Mouse (Mus musculus) intestine, embryonic 16.5 days (tissue): ENCODE results near the gene Gm10251. TPM values are rescaled to one million over a fixed set of nuclear protein-coding genes. Genes with fewer than 3 reads are reported as not detected.
"Not testable (repeated sequence)": the region's sequence is repeated elsewhere in the genome, so short reads cannot be mapped to it uniquely, and the experiment has no call there.

Source experiments
- ATAC-seq: fragments of 200-750 bp; cut with Nextera tagmentation; 2 replicates; pipeline ENCODE4 v1.8.0; 2017; ENCODE audit warnings: moderate TSS enrichment, moderate library complexity
- H3K27ac ChIP-seq: fragments of 300-500 bp; sonication (generic); 2 replicates; pipeline ENCODE4 v1.5.1; 2014; ENCODE audit warnings: mild to moderate bottlenecking, low read length
- H3K27me3 ChIP-seq: fragments of 300-500 bp; sonication (generic); replicated peaks from 2 replicates; pipeline ENCODE4 v1.6.1; 2014; ENCODE audit warnings: low read length, control low read depth, mixed read lengths; ENCODE audit not compliant: control insufficient read depth, insufficient read depth
- H3K36me3 ChIP-seq: fragments of 300-500 bp; sonication (generic); 2 replicates; pipeline ENCODE4 v1.6.1; 2014; ENCODE audit warnings: low read length, control low read depth; ENCODE audit not compliant: control insufficient read depth, insufficient read depth
- H3K4me1 ChIP-seq: fragments of 300-500 bp; sonication (generic); 2 replicates; pipeline ENCODE4 v1.6.1; 2014; ENCODE audit warnings: low read length, control low read depth, mixed read lengths; ENCODE audit not compliant: control insufficient read depth, insufficient read depth
- H3K4me2 ChIP-seq: fragments of 300-500 bp; sonication (generic); 2 replicates; pipeline ENCODE4 v1.6.1; 2014; ENCODE audit warnings: low read depth, low read length, control low read depth
- H3K4me3 ChIP-seq: fragments of 300-500 bp; sonication (generic); 2 replicates; pipeline ENCODE4 v1.5.1; 2014; ENCODE audit warnings: mild to moderate bottlenecking, low read length
- H3K9ac ChIP-seq: fragments of 300-500 bp; sonication (generic); 2 replicates; pipeline ENCODE4 v1.6.1; 2014; ENCODE audit warnings: low read depth, low read length
- H3K9me3 ChIP-seq: fragments of 300-500 bp; sonication (generic); 2 replicates; pipeline ENCODE4 v1.6.1; 2016; ENCODE audit warnings: low read length, control low read depth; ENCODE audit not compliant: control insufficient read depth
- WGBS: fragments of 180-500 bp; shearing (Covaris S2); extraction: QIAGEN DNeasy Blood & Tissue Kit; methylation state at CpG from one replicate; pipeline ENCODE4 v1.1.7; 2014; 5-methylcytosine and 5-hydroxymethylcytosine counted together
- polyA plus RNA-seq: library from polyadenylated mRNA; unstranded; fragments of >200 nt; fragmentation: Nextera tagmentation; extraction: Ambion mirVana; gene quantifications from 2 replicates; pipeline ENCODE4 v1.2.1, GENCODE M21; 2015

Gm10251 gene
- polyA plus RNA-seq: not detected in 2 replicates

GRCm38 (mm10) chr14:6684070-6684469 is at the start of gene Gm10251:
Gm10251 (minus strand) TSS chr14:6684170.
- not testable (repeated sequence) for H3K9ac ChIP-seq, ATAC-seq, H3K27ac ChIP-seq, H3K36me3 ChIP-seq, H3K27me3 ChIP-seq, H3K9me3 ChIP-seq, H3K4me1 ChIP-seq, H3K4me3 ChIP-seq, H3K4me2 ChIP-seq
- WGBS: no CpG with 5 or more reads among the region's 1 CpGs

- not testable (repeated sequence) for H3K4me2 ChIP-seq, H3K36me3 ChIP-seq, H3K9me3 ChIP-seq, H3K4me1 ChIP-seq, H3K27me3 ChIP-seq, ATAC-seq, H3K4me3 ChIP-seq, H3K9ac ChIP-seq, H3K27ac ChIP-seq
- WGBS: no CpG with 5 or more reads among the region's 2 CpGs
Observed at GRCm38 (mm10) chr14:6720151-6720550, 36.2 kb upstream of the Gm10251 start, which contains the start of gene Gm8050. Gm8050 (minus strand) TSS chr14:6720251.

GRCm38 (mm10) chr14:6622318-6622717 is 61.7 kb downstream of the Gm10251 start, which contains the start of gene Gm3460:
Gm3460 (minus strand) TSS chr14:6622418.
- H3K27me3 ChIP-seq, H3K9me3 ChIP-seq, H3K4me2 ChIP-seq, ATAC-seq, H3K4me1 ChIP-seq, H3K9ac ChIP-seq, H3K36me3 ChIP-seq, H3K27ac ChIP-seq, H3K4me3 ChIP-seq: not testable (repeated sequence)
- 54% methylated on average over 1 of the region's 2 CpGs for WGBS

GRCm38 (mm10) chr14:6606436-6606835 is 77.5 kb downstream of the Gm10251 start:
- WGBS: no CpG with 5 or more reads among the region's 1 CpGs
- not testable (repeated sequence) for H3K4me3 ChIP-seq, ATAC-seq, H3K27ac ChIP-seq, H3K9ac ChIP-seq, H3K9me3 ChIP-seq, H3K27me3 ChIP-seq, H3K4me2 ChIP-seq, H3K36me3 ChIP-seq, H3K4me1 ChIP-seq

GRCm38 (mm10) chr14:6605004-6605403 is 79.0 kb downstream of the Gm10251 start:
- H3K27ac ChIP-seq, H3K36me3 ChIP-seq, ATAC-seq, H3K27me3 ChIP-seq, H3K9me3 ChIP-seq, H3K4me1 ChIP-seq: not testable (repeated sequence)
- Histone ChIP-seq H3K9ac (peak overlapping the region; percentile 54), H3K4me3 (peak overlapping the region; percentile 35), H3K4me2 (peak overlapping the region; percentile 57)
- 3% methylated on average over 13 of the region's 20 CpGs for WGBS

- 10% methylated on average over 18 of the region's 20 CpGs for WGBS
- Histone ChIP-seq H3K4me3 (peak overlapping the region; percentile 35), H3K9ac (peak overlapping the region; percentile 54; the same call in 1 of the 2 replicates), H3K4me2 (peak overlapping the region; percentile 57)
- not testable (repeated sequence) for H3K27ac ChIP-seq, H3K4me1 ChIP-seq, ATAC-seq, H3K9me3 ChIP-seq, H3K36me3 ChIP-seq, H3K27me3 ChIP-seq
Observed at GRCm38 (mm10) chr14:6604551-6604950, 79.4 kb downstream of the Gm10251 start.

- not testable (repeated sequence) for H3K36me3 ChIP-seq, ATAC-seq, H3K9me3 ChIP-seq, H3K4me2 ChIP-seq, H3K27me3 ChIP-seq, H3K4me1 ChIP-seq, H3K4me3 ChIP-seq, H3K9ac ChIP-seq, H3K27ac ChIP-seq
- WGBS: 31% methylated on average over 1 of the region's 2 CpGs
Observed at GRCm38 (mm10) chr14:6590513-6590912, 93.5 kb downstream of the Gm10251 start, which contains the start of gene Gm3629. Gm3629 (minus strand) TSS chr14:6590613.

Other genes starting within 250 kb of the Gm10251 start
- not detected in 2 replicates for gene Gm3594, start 239.6 kb downstream of the Gm10251 start, polyA plus RNA-seq
- not detected in 2 replicates for gene Gm8356, start 146.9 kb downstream of the Gm10251 start, polyA plus RNA-seq
- gene Gm3629, start 93.6 kb downstream of the Gm10251 start, polyA plus RNA-seq: 0.12 TPM in 2 replicates
- gene Gm3460, start 61.8 kb downstream of the Gm10251 start, polyA plus RNA-seq: not detected in 2 replicates
- gene Gm8050, start 36.1 kb upstream of the Gm10251 start, polyA plus RNA-seq: not detected in 2 replicates
- 1.8 and 2.2 TPM in 2 replicates for gene Gm3636, start 58.2 kb upstream of the Gm10251 start, polyA plus RNA-seq
- not detected in 2 replicates for gene Gm8362, start 90.2 kb upstream of the Gm10251 start, polyA plus RNA-seq
- gene Gm3642, start 156.1 kb upstream of the Gm10251 start, polyA plus RNA-seq: not detected in 2 replicates
- gene Gm3667, start 205.8 kb upstream of the Gm10251 start, polyA plus RNA-seq: 0.12 and 0.17 TPM in 2 replicates